Mouse (Mus musculus) spleen, adult 12 weeks (tissue): ENCODE results near the gene Actl7a.

Experiments
- DNase-seq: peaks from one replicate; pipeline ENCODE4 v3.0.0; 2022; ENCODE audit warnings: low spot score

The Actl7a gene

DNA sequence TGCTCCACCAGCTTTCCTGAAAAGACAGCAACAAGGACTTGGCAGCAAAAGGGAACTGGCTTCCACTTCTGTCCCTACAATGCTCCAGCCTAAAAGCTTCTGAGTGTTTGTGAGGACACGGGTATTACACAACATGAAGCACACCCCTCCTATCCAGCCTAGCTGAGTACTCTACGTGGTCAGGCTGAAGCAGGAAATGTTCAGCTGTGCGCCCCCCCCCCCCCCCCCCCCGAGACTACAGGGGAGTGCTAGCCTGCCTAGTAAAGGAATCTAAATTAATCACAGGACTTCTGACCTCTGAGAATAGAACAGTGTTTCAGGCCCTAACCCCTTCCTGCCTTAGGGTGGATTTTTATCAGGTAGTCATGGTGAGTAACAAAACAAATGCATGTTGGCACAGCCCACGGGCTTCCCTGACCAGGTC lies 24.7 kb downstream of the Actl7a start:
- DNase-seq = no peak

DNA sequence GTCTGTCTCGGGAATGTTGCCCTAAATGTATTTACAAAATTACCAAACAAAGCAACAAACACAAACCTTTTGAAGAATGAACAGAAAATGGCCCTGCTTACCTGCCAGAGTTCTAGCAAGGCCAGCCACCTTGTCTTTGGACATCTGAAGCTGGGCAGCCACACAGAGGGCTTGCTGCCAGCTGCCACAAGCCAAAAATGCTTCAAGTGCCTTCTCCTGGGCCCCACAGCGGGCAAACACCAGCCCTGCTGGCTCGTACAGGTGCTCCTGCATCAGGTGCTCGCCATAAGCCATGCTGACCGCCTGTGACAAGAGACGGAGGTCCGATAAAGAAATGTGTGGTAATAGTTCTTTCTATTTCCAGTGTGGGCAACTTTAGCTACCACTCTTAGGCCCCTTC lies 25.7 kb downstream of the Actl7a start:
- DNase-seq = no peak

- DNase-seq = no peak
Measured at GRCm38 (mm10) chr4:56771065-56771464, 27.9 kb downstream of the Actl7a start.

DNA sequence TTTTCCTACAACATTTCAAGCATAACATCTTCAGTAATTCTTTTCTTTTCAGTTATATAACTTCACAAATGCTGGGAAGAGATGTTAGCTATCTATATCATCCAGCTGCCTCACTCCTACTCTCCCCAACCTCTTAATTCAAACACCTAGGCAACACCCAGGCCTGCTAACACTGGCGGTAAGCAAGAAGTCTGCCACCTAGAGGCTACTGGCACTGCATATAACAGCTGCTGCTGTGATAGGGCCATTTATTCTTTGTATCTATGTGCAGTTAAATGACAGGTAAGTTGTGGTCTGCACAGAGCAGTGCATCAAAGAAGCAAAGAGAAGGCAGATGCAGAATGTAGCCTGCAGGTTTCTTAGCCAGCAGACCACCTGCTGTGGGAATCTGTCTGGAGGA lies 48.2 kb downstream of the Actl7a start:
- no peak for DNase-seq
